Mouse (Mus musculus) kidney, embryonic 15.5 days (tissue): ENCODE data around the gene Neurl1b. TPM values are rescaled to one million over a fixed set of nuclear protein-coding genes. Genes with fewer than 3 reads are reported as not detected.
A peak's percentile ranks its signal among the peaks of the same experiment; 100 is the strongest.

Source experiments
- ATAC-seq: fragments of 200-750 bp; cut with Nextera tagmentation; replicated peaks from 2 replicates; pipeline ENCODE4 v1.8.0; 2017; ENCODE audit warnings: moderate TSS enrichment; ENCODE audit not compliant: low FRiP score
- H3K27ac ChIP-seq: fragments of 300-500 bp; sonication (generic); 2 replicates; pipeline ENCODE4 v1.5.1; 2015; ENCODE audit warnings: mild to moderate bottlenecking, inconsistent platforms
- H3K27me3 ChIP-seq: fragments of 300-500 bp; sonication (generic); 2 replicates; pipeline ENCODE4 v1.6.1; 2015; ENCODE audit warnings: inconsistent platforms
- H3K36me3 ChIP-seq: fragments of 300-500 bp; sonication (generic); 2 replicates; pipeline ENCODE4 v1.6.1; 2015; ENCODE audit warnings: inconsistent platforms
- H3K4me1 ChIP-seq: fragments of 300-500 bp; sonication (generic); 2 replicates; pipeline ENCODE4 v1.6.1; 2015; ENCODE audit warnings: inconsistent platforms
- H3K4me2 ChIP-seq: fragments of 300-500 bp; sonication (generic); 2 replicates; pipeline ENCODE4 v1.6.1; 2015; ENCODE audit warnings: moderate library complexity, mild to moderate bottlenecking, inconsistent platforms
- H3K4me3 ChIP-seq: fragments of 300-500 bp; sonication (generic); replicated peaks from 2 replicates; pipeline ENCODE4 v1.5.1; 2015; ENCODE audit warnings: mild to moderate bottlenecking, inconsistent platforms
- H3K9ac ChIP-seq: fragments of 300-500 bp; sonication (generic); 2 replicates; pipeline ENCODE4 v1.6.1; 2015; ENCODE audit warnings: mild to moderate bottlenecking, inconsistent platforms
- H3K9me3 ChIP-seq: fragments of 300-500 bp; sonication (generic); replicated peaks from 2 replicates; pipeline ENCODE4 v1.6.1; 2016; ENCODE audit warnings: inconsistent platforms
- WGBS: fragments of 180-500 bp; shearing (Covaris S2); methylation state at CpG from one replicate; pipeline ENCODE4 v1.1.7; 2015; ENCODE audit warnings: mixed read lengths; 5-methylcytosine and 5-hydroxymethylcytosine counted together
- polyA plus RNA-seq: library from polyadenylated mRNA; unstranded; fragments of >200 nt; fragmentation: Nextera tagmentation; extraction: Ambion mirVana; gene quantifications from 2 replicates; pipeline ENCODE4 v1.2.1, GENCODE M21; 2015

The Neurl1b gene
- polyA plus RNA-seq, 1 experiment from 2014 or later, result 1.7 TPM

GRCm38 (mm10) chr17:26463984-26464383 lies 49.4 kb downstream of the Neurl1b start:
- Histone ChIP-seq H3K36me3 (no peaks in the 10 kb centered on the region), H3K9ac (no peak overlapping the region), H3K27me3 (no peaks in the 10 kb centered on the region), H3K4me1 (peaks cover 13% of the 10 kb centered on the region), H3K4me2 (no peak overlapping the region), H3K9me3 (no peaks in the 10 kb centered on the region), H3K4me3 (no peak overlapping the region), H3K27ac (0 out of 2 replicates have a peak overlapping the region, but pooled peaks have one; percentile 15)
- ATAC-seq, result no peak
- 48% methylated on average over 4 of the region's 4 CpGs for WGBS

DNA sequence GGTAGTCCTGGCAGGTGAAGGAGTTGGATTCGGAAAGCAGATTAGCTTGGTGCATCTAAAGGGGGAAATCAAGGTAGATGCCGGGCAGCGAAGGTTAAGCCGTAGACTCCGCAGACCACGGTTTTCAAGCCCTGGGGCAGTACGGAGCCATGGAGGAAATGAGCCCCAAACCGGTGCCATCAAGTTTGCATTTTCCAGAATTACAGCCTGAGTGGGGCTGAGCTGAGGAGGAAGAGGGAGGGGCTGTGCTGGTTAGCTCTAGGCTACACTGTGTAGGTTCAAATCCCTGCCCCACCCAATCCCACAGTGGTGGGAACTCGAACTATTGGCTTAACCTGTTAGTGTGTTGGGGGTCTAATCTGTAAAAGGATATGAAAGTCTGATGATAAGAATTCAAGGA lies 49.9 kb downstream of the Neurl1b start:
- Histone ChIP-seq H3K4me3 (no peak overlapping the region), H3K36me3 (no peaks in the 10 kb centered on the region), H3K9me3 (no peaks in the 10 kb centered on the region), H3K4me2 (no peak overlapping the region), H3K9ac (no peak overlapping the region), H3K27ac (peak overlapping the region; percentile 22), H3K27me3 (no peaks in the 10 kb centered on the region), H3K4me1 (peaks cover 13% of the 10 kb centered on the region)
- no peak for ATAC-seq
- 64% methylated on average over 9 of the region's 9 CpGs for WGBS

- no peak overlapping the region for H3K4me2 ChIP-seq
- peak overlapping the region; percentile 68 for H3K27ac ChIP-seq
- no peak for ATAC-seq
- no peaks in the 10 kb centered on the region for H3K27me3 ChIP-seq
- 56% methylated on average over 7 of the region's 7 CpGs for WGBS
- H3K36me3 ChIP-seq, result no peaks in the 10 kb centered on the region
- no peaks in the 10 kb centered on the region for H3K9me3 ChIP-seq
- H3K4me3 ChIP-seq, result no peak overlapping the region
- H3K4me1 ChIP-seq, result peaks cover 13% of the 10 kb centered on the region
- no peak overlapping the region for H3K9ac ChIP-seq
Observed at GRCm38 (mm10) chr17:26464972-26465371, 50.3 kb downstream of the Neurl1b start.

- H3K9me3 ChIP-seq, result no peaks in the 10 kb centered on the region
- H3K4me1 ChIP-seq, result peaks cover 13% of the 10 kb centered on the region
- H3K27me3 ChIP-seq, result no peaks in the 10 kb centered on the region
- peak; percentile 63 for ATAC-seq
- H3K36me3 ChIP-seq, result no peaks in the 10 kb centered on the region
- WGBS, result 5% methylated on average over 4 of the region's 4 CpGs
- peak overlapping the region; percentile 60; the same call in 1 of the 2 replicates for H3K27ac ChIP-seq
- no peak overlapping the region for H3K9ac ChIP-seq
- H3K4me2 ChIP-seq, result peak overlapping the region; percentile 45
- no peak overlapping the region for H3K4me3 ChIP-seq
Observed at GRCm38 (mm10) chr17:26466741-26467150, 52.1 kb downstream of the Neurl1b start.

DNA sequence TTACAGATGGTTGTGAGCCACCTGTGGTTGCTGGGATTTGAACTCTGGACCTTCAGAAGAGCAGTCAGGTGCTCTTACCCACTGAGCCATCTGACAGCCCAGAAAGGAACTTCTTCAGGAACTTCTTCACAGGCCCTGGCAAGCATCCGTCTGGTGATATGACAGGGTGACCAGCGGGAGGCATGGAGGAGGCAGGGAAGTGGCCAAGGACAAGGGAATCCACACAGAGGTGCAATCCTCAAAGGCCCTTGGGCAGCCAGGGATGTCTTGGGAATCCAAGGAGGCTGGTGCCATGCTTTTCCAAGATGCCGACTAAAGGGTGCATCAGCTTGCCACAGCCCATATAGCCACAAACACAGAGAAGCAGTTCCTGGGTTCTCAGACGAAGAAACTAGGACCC lies 53.0 kb downstream of the Neurl1b start:
- 78% methylated on average over 4 of the region's 4 CpGs for WGBS
- Histone ChIP-seq H3K27me3 (no peaks in the 10 kb centered on the region), H3K4me1 (peaks cover 11% of the 10 kb centered on the region), H3K9ac (no peak overlapping the region), H3K4me2 (no peak overlapping the region), H3K9me3 (no peaks in the 10 kb centered on the region), H3K36me3 (no peaks in the 10 kb centered on the region), H3K4me3 (no peak overlapping the region), H3K27ac (no peak overlapping the region)
- ATAC-seq, result no peak

GRCm38 (mm10) chr17:26468102-26468894 lies 53.7 kb downstream of the Neurl1b start:
- Histone ChIP-seq H3K9me3 (no peaks in the 10 kb centered on the region), H3K27me3 (no peaks in the 10 kb centered on the region), H3K4me1 (peaks cover 6% of the 10 kb centered on the region), H3K36me3 (no peaks in the 10 kb centered on the region), H3K9ac (no peak overlapping the region), H3K4me3 (no peak overlapping the region), H3K27ac (no peak overlapping the region), H3K4me2 (no peak overlapping the region)
- WGBS, result 87% methylated on average over 13 of the region's 13 CpGs
- ATAC-seq, result no peak

GRCm38 (mm10) chr17:26476871-26477270 lies 62.2 kb downstream of the Neurl1b start:
- 57% methylated on average over 6 of the region's 6 CpGs for whole genome bisulfite sequencing
- Histone ChIP-seq H3K36me3 (no peaks in the 10 kb centered on the region), H3K9ac (no peak overlapping the region), H3K27ac (no peak overlapping the region), H3K9me3 (no peaks in the 10 kb centered on the region), H3K4me1 (no peaks in the 10 kb centered on the region), H3K27me3 (no peaks in the 10 kb centered on the region), H3K4me2 (no peak overlapping the region), H3K4me3 (no peak overlapping the region)
- no peak for ATAC-seq

DNA sequence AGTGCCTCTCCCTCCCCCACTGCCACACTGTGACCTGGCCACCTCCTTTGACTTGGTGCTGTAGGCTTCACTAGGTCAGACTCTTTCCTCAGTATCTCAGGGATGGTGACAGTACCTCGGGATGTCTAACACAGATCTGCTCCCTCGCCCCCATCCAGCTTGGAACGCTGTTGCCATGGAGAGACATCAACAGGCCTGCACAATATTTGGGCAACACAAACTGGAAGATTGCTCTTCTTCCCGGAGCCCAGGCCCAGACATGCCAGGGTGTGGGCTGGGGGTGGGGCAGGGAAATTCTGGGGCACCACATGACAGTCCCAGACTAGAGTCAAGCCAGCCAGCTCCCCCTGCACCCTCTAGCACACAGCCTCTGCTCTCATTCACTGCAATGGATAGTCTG lies 64.0 kb downstream of the Neurl1b start:
- Histone ChIP-seq H3K27ac (no peak overlapping the region), H3K9me3 (no peaks in the 10 kb centered on the region), H3K4me2 (no peak overlapping the region), H3K9ac (no peak overlapping the region), H3K4me3 (no peak overlapping the region), H3K27me3 (no peaks in the 10 kb centered on the region), H3K36me3 (no peaks in the 10 kb centered on the region), H3K4me1 (no peaks in the 10 kb centered on the region)
- ATAC-seq, result no peak
- whole genome bisulfite sequencing, result 86% methylated on average over 4 of the region's 4 CpGs

DNA sequence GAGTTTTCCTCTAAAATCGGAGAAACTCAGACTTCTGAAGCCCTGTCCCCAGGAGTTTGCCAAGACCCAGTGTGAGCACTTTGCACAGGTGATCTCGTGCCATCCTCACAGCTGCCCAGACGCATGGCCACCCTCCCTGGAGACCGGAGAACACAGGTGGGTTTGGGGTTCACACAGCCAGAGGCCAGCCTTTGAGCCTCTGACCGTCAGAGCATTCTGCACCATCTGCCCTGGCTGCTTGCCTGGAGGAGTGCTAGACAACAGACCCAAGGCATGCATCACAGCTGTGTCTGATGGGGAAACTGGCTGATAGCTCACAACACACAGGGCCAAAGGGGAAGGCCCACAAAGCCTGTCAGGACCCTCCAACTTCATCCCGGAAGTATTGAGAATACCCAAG lies 65.0 kb downstream of the Neurl1b start:
- no peak overlapping the region for H3K4me2 ChIP-seq
- no peak for ATAC-seq

DNA sequence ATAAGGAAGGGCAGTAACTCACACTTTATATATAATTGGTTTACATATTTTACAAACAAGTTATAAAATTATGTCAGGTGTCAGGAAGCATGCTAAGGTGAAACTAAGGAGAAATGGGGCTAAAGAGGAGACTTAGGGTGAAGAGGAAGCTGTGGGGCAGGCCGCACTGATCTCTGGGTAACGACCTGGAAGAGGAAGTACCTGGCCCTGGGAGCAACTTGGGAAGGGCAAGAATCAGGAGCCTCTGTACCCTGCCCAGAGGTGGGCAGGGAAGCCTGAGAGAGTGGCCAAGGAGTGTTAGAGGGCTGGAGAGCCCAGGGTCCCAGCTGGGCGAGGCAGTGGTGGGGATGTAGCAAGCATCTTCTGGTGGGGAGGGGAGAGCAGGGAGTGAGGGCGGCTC lies 66.3 kb downstream of the Neurl1b start:
- no peak for ATAC-seq
- WGBS, result 85% methylated on average over 4 of the region's 4 CpGs
- no peaks in the 10 kb centered on the region for H3K27me3 ChIP-seq
- H3K9me3 ChIP-seq, result no peaks in the 10 kb centered on the region
- H3K4me1 ChIP-seq, result no peaks in the 10 kb centered on the region
- H3K36me3 ChIP-seq, result no peaks in the 10 kb centered on the region
- no peak overlapping the region for H3K27ac ChIP-seq
- H3K4me3 ChIP-seq, result no peak overlapping the region
- no peak overlapping the region for H3K9ac ChIP-seq
- H3K4me2 ChIP-seq, result no peak overlapping the region

More for the DNA sequence above, 65.0 kb downstream of the Neurl1b start:
- Histone ChIP-seq H3K4me3 (no peak overlapping the region), H3K9me3 (no peaks in the 10 kb centered on the region), H3K27me3 (no peaks in the 10 kb centered on the region), H3K36me3 (no peaks in the 10 kb centered on the region), H3K4me1 (no peaks in the 10 kb centered on the region), H3K27ac (no peak overlapping the region), H3K9ac (no peak overlapping the region)
- WGBS, result 78% methylated on average over 6 of the region's 6 CpGs

DNA sequence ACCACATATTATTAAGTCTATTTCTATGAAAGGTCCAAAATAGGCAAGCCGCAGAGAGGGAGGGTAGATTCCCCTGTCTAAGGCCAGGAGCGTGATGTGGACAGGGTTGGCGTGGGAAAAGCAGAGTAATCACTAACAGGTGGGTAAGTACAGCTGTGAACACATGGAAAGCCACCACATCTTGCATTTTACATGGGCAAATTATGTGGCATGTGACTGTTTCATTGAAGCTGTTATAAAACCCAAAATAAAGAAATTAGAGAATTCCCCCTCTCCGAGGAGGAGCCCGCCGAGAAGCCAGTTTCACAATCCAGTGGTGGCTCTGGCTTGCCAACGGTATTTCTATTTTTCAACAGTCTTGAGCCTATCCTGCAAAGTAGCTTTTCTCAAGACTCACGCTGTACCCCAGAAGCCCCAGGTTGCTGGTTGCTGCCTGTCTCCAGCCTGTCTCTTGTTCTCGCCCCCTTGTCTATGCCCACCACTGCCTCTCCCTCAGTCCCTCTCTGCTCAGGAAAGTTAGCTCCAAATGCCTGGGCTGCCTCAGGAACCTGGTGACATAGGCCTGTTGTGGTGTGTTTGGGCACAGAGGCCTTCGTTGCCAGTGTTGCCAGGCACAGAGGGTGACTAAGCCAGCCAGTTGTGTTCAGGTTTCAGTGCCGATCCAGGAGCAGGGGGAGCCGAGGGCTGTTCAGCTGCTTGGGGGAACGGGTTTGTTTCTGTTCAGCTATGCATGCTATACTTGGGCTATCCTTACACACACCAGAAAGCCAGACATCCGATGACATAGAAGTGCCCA lies 70.2 kb downstream of the Neurl1b start:
- Histone ChIP-seq H3K4me3 (no peak overlapping the region), H3K9me3 (no peaks in the 10 kb centered on the region), H3K9ac (no peak overlapping the region), H3K27ac (no peak overlapping the region), H3K4me1 (no peaks in the 10 kb centered on the region), H3K4me2 (no peak overlapping the region), H3K36me3 (no peaks in the 10 kb centered on the region), H3K27me3 (no peaks in the 10 kb centered on the region)
- 87% methylated on average over 14 of the region's 14 CpGs for WGBS
- ATAC-seq, result no peak

DNA sequence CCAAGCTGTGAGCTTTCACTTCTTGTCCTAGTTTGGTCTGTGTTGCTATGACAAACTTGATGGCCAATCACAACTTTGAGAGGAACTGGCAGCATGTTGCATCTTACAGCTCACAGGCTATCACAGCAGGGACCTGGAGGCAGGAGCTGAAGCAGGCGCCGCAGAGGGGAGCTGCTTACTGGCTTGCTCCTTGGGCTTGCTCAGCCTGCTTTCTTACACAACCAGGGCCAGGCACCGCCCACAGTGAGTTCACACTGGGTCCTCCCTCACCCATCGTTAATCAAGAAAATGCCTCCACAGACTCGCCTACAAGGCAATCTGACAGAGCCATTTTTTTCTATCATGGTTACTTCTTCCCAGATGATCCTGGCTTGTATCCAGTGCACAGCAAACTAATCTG lies 72.6 kb downstream of the Neurl1b start:
- Histone ChIP-seq H3K9me3 (0 out of 2 replicates have a peak, but pooled peaks cover under 1% of the 10 kb centered on the region), H3K36me3 (no peaks in the 10 kb centered on the region), H3K4me3 (no peak overlapping the region), H3K9ac (no peak overlapping the region), H3K27ac (no peak overlapping the region), H3K27me3 (no peaks in the 10 kb centered on the region), H3K4me2 (no peak overlapping the region), H3K4me1 (no peaks in the 10 kb centered on the region)
- WGBS, result 57% methylated on average over 5 of the region's 5 CpGs
- no peak for ATAC-seq
